Mouse (Mus musculus) frontal cortex, postnatal 25 days (tissue): ENCODE measurements around the gene Vars.
"Not testable (repeated sequence)": the region's sequence is repeated elsewhere in the genome, so short reads cannot be mapped to it uniquely, and the experiment has no call there.

Source experiments
- DNase-seq, 2 experiments: peaks; one replicate each; pipeline ENCODE4 v3.0.0; 2022; ENCODE audit warnings: low spot score in 2 of 2

Gene Vars

GRCm38 (mm10) chr17:35024261-35024660, 23.5 kb downstream of the Vars start:
- DNase-seq: no peak

- no peak for DNase-seq
These were observed 24.1 kb downstream of the Vars start for GRCm38 (mm10) chr17:35024691-35025488.

DNA sequence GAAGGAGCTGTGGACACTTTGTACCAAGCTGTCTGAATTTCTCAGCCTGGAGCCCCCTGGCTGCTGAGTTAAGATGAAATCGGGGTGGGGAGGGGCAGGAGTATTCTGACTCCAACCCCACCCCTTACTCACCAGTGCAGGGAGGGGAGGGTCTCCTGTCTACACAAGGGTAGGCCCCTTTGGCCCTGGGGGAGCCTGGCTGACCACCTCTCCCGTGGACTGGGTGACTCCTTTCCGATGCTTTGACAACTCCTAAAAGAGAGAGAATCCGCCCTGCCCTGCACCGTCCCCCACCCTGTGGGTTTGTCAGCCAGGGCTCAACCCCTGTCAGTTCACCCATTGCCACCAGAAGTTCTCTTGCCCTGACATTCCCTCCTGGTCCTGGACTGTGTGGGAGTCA, 25.4 kb downstream of the Vars start:
- no peak for DNase-seq

DNA sequence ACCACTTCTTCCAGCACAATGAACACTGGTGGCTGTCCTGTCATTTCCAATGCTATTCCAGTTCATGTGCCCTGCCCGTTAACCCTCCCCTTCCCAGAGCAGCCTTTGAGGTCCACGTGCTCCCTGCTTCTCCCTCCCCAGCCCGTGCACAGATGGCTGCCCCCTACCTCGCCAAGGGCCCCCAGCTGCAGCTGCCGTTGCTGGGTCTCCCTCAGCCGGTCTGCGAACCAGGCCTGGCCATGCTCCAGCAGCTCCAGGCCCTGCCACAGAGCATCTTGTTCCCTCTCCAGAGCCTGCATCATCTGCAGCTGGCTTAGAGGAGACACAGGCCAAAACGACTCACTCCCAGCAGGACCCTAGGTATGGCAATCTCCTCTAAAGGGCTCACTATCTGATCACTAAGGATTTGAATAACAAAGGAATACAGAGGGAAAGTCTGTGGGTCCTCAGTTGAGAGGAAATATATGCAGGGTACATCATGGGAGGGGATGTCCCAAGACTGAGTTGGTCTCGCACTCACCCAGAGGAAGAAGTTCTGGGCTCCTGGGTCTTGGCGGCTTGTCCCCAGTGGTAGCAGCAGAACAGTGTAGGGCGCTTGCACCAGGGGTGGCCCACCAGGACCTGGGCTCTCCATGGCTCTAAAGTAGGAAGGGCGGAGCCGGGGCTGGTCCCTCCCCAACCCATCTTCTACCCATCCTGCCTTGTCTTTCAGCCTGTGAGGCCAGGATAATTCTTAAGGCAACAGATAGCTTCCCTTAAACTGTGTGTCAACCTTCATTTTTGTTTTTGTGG, 26.7 kb downstream of the Vars start, which contains the start of gene Sapcd1:
Sapcd1 (minus strand) TSS at position 740 of the 792 bp plus-strand sequence.
- no peak for DNase-seq

DNA sequence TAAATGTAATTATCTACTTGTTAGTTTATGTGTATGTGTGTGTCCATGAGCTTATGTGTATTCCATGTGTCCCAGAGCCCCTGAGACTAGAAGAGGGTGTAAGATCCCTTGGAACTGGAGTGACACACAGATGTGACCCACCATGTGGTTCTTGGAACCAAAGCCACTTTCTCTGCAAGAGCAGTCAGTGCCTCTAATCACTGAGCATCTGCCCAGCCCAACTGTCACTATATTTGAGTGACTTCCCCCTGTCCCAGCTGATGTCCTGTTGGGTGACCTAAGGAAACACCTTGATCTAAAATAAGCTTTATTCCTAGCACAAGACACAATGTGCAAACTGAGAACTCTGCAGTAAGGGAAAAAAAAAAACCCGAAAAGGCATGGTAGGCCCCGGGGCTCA, 27.5 kb downstream of the Vars start:
- DNase-seq: no peak

DNA sequence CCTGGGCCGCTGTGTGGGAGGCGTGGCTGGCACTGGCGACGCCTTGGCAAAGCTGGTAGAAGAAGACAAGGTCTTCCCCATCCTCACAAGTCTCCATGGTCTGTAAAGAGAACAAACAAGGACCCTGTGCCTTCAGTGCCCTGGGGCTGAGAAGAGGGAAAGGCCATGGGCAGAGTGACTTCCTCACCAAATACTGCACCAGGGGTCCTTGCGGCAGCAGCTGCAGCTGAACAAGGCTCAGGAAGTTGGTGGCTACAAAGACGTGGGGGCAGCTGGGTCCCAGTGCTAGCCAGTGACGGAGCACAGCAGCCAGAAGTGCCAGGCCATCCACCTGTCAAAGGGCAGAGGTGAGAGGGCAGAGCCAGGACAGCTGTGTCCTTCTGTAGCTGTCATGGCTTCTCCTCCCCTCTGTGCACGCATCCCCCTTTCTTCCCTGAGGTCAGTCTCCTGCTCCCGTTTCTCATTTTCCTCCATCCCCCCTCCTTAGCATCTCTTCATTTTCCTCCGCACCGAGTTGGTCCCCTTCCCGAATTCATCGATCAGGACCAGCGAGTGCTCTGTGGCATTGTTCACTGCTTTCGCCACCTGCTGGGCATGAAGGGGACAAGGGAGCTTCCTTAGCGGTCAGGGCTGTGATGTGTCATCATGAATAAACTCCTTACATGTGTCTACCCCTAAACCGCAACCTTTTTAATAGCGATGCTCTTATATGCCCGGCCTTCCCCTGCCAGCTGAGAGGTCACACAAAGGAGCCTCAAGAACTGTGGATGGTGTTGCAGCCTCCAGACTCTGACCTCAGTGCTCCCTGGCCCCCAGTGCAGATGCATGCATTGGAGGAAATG, 29.1 kb downstream of the Vars start:
- DNase-seq: no peak

DNA sequence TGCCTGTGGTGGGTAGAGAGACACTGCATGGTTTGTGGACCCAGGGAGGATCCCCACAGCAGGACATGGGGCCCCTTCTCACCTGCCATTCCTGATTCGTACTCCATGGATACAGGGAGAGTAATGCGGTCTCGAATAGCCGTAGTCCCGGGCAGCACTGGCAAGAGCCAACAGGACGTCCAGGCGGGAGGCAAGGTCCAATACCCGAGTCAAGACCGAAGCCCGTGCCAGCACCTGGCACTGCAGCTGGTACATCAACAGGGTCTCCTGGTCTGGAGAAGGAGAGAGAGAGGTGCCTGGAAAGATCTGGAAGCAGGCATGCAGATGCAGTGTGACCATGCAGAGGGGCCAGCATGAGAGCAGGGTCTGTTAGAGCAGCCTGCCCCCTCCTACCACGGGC, 30.5 kb downstream of the Vars start:
- DNase-seq: no peak

DNA sequence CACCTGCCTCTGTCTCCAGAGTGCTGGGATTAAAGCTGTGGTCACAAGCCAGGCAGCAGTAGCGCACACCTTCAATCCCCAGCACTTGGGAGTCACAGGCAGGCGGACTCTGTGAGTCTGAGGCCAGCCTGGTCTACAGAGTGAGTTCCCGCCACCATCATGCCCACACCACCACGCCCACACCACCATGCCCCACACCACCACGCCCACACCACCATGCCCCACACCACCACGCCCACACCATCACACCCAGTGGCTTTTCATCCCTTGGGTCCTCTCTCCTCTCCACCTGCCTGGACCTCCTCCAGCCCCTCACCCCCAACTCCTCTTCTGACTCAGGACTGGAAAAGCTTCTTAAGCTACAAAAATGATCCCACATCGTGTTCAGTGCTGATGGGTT, 31.1 kb downstream of the Vars start:
- no peak for DNase-seq

GRCm38 (mm10) chr17:35032323-35032870, 31.6 kb downstream of the Vars start:
- DNase-seq: no peak

DNA sequence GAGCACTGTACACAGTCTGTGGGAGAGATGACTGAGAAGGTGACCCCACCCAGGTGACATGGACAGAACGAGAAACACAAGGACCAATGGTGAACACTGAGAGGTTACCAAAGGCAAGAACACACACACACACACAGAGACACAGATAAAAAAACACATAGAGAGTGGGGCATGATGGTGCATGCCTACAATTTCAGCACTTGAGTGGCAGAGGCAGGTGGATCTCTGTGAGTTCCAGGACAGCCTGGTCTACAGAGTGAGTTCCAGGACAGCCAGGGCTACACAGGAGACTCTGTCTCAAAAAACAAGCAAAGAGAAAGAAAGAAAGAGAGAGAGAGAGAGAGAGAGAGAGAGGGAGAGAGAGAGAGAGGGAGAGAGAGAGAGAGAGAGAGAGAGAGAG, 32.9 kb downstream of the Vars start:
- DNase-seq: not testable (repeated sequence)

DNA sequence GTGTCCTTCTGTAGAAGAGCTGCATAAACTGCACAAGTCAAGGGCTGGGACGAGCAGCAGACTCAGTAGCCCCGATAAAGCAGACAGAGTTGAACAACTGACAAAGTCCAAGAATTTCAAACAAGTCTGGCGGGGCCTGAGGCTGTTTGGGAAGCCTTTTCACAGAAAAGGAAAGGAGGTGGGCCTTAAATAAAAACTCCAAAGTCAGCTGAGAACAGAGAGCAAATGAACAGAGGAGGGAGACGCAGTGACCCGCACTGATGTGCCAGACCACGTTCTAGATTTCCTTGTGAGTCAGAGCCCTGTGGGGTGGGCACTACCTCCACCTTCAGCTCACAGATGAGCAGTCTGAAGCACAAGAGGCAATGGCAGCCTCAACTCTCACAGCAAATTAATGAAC, 34.1 kb downstream of the Vars start:
- no peak for DNase-seq

- DNase-seq: no peak
These were observed 38.5 kb downstream of the Vars start for GRCm38 (mm10) chr17:35039121-35039873.

DNA sequence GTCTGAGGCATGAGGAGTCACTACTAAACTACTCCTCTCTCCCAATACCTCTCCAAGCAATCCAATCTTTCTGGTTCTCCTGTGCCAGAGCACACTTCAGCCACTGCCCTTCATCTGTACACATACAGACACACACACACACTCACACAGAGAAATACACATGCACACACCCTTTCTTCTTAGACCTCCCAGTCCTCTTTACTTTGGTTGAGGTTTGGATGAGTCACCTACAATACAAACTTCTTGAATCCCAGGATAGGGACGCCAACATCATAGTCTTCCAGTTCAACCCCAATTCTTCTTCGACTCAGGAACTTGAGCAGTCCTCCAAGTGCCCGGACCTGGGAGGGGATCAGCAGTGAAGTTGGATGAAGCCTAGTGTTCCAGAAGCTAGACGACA, 43.0 kb downstream of the Vars start:
- DNase-seq: no peak

DNA sequence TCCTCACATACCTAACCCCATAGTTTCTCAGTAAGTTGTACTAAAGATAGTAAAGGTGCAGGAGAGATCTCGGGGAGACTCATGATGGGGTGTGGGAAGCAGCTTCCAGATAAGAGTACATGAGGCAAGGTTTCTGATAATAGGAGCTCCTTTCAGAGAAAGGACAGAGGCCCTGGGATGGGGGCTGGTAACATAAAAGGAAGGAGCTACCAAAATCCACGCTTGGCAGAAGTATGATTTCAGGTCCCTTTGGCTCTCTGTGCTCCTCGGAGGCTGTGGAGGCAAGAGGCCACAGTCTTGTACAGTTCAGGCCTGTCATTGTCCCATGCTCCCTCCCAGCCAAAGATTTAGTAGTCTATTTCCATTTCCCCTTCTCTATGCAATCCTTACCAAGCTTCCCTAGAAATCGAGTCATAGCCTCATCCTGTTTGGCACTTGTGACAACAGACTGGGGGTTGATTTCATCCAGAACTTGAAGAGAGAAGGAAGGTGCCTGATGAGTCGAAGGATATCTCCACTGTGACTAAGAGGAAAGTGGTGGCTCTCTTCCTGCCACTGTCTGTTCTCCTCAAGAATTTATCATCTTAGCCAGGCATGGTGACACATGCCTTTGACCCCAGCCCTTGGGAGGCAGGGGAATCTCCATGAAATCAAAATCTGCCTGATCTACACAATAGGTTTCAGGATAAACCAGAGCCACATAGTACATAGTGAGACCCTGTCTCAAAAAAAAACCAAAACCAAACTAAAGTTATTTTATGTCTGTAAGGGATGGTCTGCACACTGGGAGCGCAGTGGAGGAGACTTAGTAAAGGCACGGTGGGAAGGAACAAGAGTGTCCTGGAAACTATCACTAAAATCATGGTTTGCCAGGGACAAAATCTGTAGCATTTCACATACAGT, 44.4 kb downstream of the Vars start:
- DNase-seq: no peak

DNA sequence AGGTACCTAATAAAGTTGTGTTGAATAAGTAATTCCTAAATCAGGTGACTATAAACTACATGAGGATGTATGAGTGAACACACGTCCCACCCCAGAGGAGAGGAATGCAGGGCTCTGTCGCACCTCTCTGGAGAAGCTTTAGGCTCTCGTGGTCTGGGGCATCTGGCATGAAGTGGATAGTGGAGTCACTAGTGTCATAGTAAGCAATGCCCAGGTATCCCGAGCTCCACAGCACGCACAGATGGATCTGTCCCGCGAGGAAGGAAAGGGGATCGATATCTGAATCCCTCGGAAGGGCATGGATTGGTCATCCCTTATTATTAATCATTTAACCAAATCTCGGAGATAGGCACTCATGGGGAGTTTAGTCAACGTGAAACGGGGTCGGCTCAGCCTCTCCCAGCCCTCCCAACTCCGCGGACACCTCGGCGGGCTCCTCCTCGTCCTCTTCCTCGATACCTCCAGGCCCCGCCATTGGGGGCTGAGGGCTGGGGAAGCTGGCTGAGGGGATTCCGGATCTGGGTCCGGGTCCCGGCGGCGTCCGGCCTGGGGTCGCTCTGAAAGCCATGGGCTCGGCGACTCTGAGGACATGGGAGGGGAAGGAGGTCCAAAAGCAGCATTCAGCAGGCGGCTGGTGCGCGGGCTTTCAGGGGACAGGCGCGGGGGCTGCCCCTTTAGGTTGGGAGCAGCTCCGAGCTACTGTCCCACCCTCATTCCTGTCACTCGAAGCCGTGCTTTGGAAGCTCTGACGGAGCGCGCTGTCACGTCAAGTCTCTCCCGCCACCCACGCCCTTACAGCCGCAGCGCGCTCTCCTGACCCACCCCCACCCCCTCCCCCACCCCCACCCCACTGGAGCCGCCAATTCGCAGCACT, 45.3 kb downstream of the Vars start:
- no peak for DNase-seq

- DNase-seq: peak; percentile 86 to 92
These were observed 46.1 kb downstream of the Vars start, which contains the start of gene Msh5 for GRCm38 (mm10) chr17:35046681-35047455. Msh5 (minus strand) TSS chr17:35046745.

- DNase-seq: no peak
These were observed 46.9 kb downstream of the Vars start for GRCm38 (mm10) chr17:35047688-35048087.
